Mouse (Mus musculus) C2C12 (cell line): ENCODE data around the gene Rims4.

Experiments
- CTCF ChIP-seq: IDR thresholded peaks from one replicate; pipeline ENCODE4 v1.5.1; 2011; ENCODE audit not compliant: control insufficient read depth, insufficient read depth, insufficient read length
- FOSL1 ChIP-seq: IDR thresholded peaks from one replicate; pipeline ENCODE4 v1.8.0; 2011; ENCODE audit warnings: mild to moderate bottlenecking, low read length; ENCODE audit not compliant: poor library complexity, insufficient read depth, severe bottlenecking
- MAX ChIP-seq: IDR thresholded peaks from one replicate; pipeline ENCODE4 v1.6.1; 2011; ENCODE audit warnings: mild to moderate bottlenecking, control low read depth
- MYOD1 ChIP-seq: IDR thresholded peaks from one replicate; pipeline ENCODE4 v1.6.1; 2011; ENCODE audit warnings: low read depth; ENCODE audit not compliant: control insufficient read depth, insufficient read length
- USF1 ChIP-seq: IDR thresholded peaks from one replicate; pipeline ENCODE4 v1.6.1; 2011; ENCODE audit warnings: low read depth, mild to moderate bottlenecking, control low read depth, moderate library complexity

GRCm38 (mm10) chr2:163839519-163839918 is 79.0 kb downstream of the Rims4 start:
- no peak for TF ChIP-seq FOSL1
- TF ChIP-seq CTCF: no peak
- no peak for TF ChIP-seq USF1
- TF ChIP-seq MAX: no peak
- no peak for TF ChIP-seq MYOD1
